Mouse (Mus musculus): ENCODE results near the gene Nlgn1. TPM values are rescaled to one million over a fixed set of nuclear protein-coding genes. Genes with fewer than 3 reads are reported as not detected.
A peak's percentile ranks its signal among the peaks of the same experiment; 100 is the strongest.

The Nlgn1 gene
- polyA plus RNA-seq, 1 experiment from 2014 or later = 1.5 TPM

DNA sequence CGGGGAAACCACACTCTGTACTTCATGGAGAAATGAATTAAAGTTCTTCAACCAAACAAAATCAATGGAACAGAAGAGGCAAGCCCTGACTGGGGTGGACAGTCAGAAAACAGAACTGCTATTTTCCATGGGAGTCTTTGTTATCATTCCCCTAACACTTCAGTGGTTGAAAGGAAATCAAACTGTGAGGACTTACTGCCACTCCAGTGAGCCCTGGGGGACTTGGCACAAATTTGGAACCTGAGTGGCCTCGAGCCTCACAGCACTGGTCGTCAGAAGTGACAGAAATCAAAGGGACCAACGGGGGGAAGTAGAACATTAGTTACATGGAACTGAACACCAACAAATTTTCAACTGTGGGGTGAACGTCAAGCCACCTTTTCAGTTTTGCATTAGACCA, 34.4 kb downstream of the Nlgn1 start:
- Histone ChIP-seq H3K9me3 (no peaks in the 10 kb centered on the region), H3K36me3 (no peaks in the 10 kb centered on the region), H3K4me2 (no peak overlapping the region), H3K9ac (no peak overlapping the region), H3K4me3 (no peak overlapping the region), H3K4me1 (no peaks in the 10 kb centered on the region), H3K27me3 (no peaks in the 10 kb centered on the region), H3K27ac (no peak overlapping the region)
- no peak for ATAC-seq (ENCODE audit: borderline replicate concordance, extremely low read depth, low FRiP score, low TSS enrichment)
- 48% methylated on average over 5 of the region's 5 CpGs for WGBS

DNA sequence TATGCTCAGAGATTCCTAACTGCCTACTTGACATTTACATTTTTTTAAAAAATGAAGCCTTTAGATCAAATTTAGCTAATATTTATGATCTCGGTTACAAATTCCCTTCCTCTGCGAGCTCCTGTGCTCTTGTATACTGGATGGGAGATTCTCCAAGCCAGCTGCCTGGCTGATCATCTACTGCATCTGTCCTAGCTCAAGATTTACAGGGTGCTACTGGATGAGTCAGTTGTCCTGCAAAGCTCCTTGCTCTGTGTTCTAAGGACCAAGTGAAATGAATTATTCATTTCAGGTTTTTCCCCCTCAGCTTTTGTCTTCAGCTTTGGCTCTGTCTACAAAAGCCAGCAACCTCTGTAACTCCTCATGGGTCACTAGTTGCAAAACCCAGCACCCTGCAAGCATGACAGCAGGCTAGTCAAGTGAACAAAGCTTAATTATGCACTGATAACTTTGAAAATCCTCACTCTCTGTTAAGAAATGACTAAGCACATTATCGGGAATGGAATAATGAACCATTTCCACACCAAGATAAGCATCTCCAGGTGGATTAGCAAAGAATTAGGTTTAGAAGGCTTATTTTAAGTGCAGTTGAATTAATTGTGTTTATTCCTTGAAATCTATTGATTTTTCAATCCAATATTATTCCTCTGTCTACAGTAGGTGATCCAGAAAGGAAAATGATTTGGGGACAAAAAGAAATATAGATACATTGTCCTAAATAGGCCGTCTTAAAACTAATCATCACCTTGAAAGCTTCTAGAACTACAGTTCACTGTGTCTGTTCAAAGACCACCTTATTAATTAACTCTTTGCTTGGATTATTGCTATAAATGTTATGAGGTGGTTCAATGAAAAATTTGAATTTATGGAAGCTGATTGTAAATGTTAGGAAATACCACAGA, 61.1 kb downstream of the Nlgn1 start:
- H3K9me3 ChIP-seq = no peaks in the 10 kb centered on the region
- no peak overlapping the region for H3K9ac ChIP-seq
- H3K36me3 ChIP-seq = no peaks in the 10 kb centered on the region
- no peak overlapping the region for H3K27ac ChIP-seq
- ATAC-seq (ENCODE audit: borderline replicate concordance, extremely low read depth, low FRiP score, low TSS enrichment) = no peak
- WGBS = 58% methylated on average over 4 of the region's 4 CpGs
- no peaks in the 10 kb centered on the region for H3K27me3 ChIP-seq
- no peak overlapping the region for H3K4me2 ChIP-seq
- H3K4me3 ChIP-seq = no peak overlapping the region
- H3K4me1 ChIP-seq = no peaks in the 10 kb centered on the region

DNA sequence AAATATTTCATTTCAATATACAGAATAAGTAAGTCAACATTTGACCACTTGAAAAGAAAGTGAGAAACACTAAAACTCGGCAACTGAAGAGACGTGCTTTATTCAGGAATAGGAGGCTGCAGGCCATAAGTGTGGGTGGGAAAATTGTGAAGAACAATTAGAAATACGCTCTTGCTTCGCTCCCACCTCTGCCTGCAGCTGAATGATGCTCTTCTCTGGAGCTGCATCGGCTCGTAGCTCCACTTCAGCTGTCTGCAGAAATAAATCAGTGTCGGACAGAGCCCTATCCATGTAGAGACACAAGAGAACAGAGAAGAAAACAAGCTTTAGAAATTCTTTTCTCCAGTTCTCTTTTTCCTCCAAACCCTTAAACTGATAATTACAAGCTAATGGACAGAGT, 85.7 kb downstream of the Nlgn1 start:
- WGBS = 73% methylated on average over 7 of the region's 7 CpGs
- H3K4me3 ChIP-seq = no peak overlapping the region
- ATAC-seq (ENCODE audit: borderline replicate concordance, extremely low read depth, low FRiP score, low TSS enrichment) = no peak
- no peak overlapping the region for H3K27ac ChIP-seq
- H3K4me1 ChIP-seq = no peaks in the 10 kb centered on the region
- H3K9me3 ChIP-seq = no peaks in the 10 kb centered on the region
- H3K9ac ChIP-seq = no peak overlapping the region
- no peaks in the 10 kb centered on the region for H3K27me3 ChIP-seq
- no peak overlapping the region for H3K4me2 ChIP-seq
- H3K36me3 ChIP-seq = no peaks in the 10 kb centered on the region

DNA sequence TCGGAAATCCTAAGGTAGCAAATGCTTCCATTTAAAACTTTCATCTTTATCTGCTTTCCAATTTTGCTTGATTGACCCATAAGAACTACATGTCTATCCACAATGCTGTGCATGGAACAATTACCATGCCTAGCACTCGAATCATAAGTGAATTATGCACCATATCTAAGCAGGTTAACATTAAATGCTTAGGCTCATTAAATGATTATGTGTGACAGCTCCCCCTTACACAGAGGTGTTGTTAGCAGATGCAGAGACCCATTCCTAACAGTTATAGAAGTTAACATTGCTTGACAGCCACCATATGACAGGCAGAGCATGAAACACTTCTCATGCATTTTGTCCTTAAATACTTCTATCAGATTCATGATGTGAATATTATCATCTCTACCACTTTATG, 89.0 kb downstream of the Nlgn1 start:
- H3K36me3 ChIP-seq = no peaks in the 10 kb centered on the region
- no peak for ATAC-seq (ENCODE audit: borderline replicate concordance, extremely low read depth, low FRiP score, low TSS enrichment)
- H3K27ac ChIP-seq = no peak overlapping the region
- H3K27me3 ChIP-seq = no peaks in the 10 kb centered on the region
- 75% methylated on average over 2 of the region's 2 CpGs for WGBS
- H3K9me3 ChIP-seq = no peaks in the 10 kb centered on the region
- H3K9ac ChIP-seq = no peak overlapping the region
- H3K4me2 ChIP-seq = no peak overlapping the region
- no peak overlapping the region for H3K4me3 ChIP-seq
- H3K4me1 ChIP-seq = no peaks in the 10 kb centered on the region

DNA sequence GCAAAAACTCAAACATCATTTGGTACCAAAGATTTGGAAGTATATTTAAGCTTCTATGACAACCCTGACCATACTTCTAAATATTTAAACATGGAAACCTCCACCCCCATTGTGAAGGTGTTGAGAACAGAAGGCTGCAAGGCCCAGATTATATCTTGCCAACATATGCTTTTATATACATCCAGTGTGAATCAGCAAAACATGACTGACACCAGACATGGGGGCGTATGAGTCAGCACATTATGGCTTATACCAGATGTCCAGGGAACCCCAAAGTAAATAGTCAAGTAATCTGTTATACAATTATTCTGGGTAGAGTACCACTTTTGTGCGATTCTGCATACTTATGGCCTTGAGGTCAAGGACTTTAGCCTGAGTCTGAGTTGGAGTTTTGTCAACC, 102.3 kb downstream of the Nlgn1 start:
- no peaks in the 10 kb centered on the region for H3K9me3 ChIP-seq
- 66% methylated on average over 2 of the region's 2 CpGs for WGBS
- no peak overlapping the region for H3K4me3 ChIP-seq
- H3K4me1 ChIP-seq = no peaks in the 10 kb centered on the region
- H3K27ac ChIP-seq = no peak overlapping the region
- no peak for ATAC-seq (ENCODE audit: borderline replicate concordance, extremely low read depth, low FRiP score, low TSS enrichment)
- H3K27me3 ChIP-seq = no peaks in the 10 kb centered on the region
- H3K36me3 ChIP-seq = no peaks in the 10 kb centered on the region
- no peak overlapping the region for H3K4me2 ChIP-seq
- no peak overlapping the region for H3K9ac ChIP-seq

DNA sequence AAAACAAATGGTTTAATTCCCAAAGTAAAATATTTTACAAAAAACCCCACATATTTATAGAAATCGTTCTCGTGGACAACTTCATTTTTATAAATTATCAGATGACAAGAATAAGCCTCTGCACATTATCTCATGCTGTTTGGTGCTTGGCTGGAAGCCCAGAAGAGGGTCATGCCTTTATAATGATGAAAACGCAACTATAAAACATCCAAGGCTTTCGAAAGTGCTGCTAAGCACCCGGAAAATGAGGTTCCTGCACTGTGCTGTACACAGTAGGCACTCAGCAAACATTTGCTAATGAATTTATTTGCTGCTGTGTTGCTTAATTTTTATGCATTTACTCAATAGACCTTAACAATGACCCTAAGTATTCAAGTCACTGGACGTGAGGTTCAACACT, 103.4 kb downstream of the Nlgn1 start:
- H3K4me1 ChIP-seq = no peaks in the 10 kb centered on the region
- ATAC-seq (ENCODE audit: borderline replicate concordance, extremely low read depth, low FRiP score, low TSS enrichment) = peak; percentile 64; the same call in 1 of the 2 replicates
- no peaks in the 10 kb centered on the region for H3K36me3 ChIP-seq
- no peak overlapping the region for H3K4me3 ChIP-seq
- no peak overlapping the region for H3K27ac ChIP-seq
- no peak overlapping the region for H3K9ac ChIP-seq
- H3K27me3 ChIP-seq = no peaks in the 10 kb centered on the region
- 28% methylated on average over 6 of the region's 6 CpGs for WGBS
- H3K9me3 ChIP-seq = no peaks in the 10 kb centered on the region
- no peak overlapping the region for H3K4me2 ChIP-seq

DNA sequence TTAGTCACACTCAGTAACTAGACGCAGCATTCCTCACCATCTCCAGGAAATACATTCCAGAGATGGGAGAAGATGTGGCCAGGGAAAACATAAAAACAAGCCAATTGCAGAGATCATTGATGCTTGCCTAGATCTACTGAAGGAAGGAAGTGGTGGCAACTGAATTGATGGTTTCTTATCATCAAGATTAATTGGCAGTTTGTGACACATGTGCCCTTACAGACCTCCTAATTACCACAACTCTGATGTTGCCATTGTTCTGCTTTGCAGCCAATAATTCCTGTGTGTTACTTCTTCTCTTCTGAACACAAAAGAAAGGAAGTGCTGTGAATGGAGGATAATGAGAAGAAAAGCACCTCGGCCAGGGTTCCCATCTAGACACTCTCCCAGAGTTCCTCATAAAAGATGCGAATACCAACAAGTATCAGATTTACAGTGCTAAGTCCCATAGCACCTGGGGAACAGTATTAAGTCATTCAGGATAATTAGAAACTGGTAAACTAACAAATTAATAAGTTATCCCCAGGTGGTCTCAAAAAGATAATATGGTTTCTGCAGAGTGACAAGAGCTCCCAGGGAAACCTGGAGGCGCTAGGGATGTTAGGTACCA, 104.0 kb downstream of the Nlgn1 start:
- Histone ChIP-seq H3K27ac (no peak overlapping the region), H3K4me2 (no peak overlapping the region), H3K27me3 (no peaks in the 10 kb centered on the region), H3K4me3 (no peak overlapping the region), H3K36me3 (no peaks in the 10 kb centered on the region), H3K4me1 (no peaks in the 10 kb centered on the region), H3K9me3 (no peaks in the 10 kb centered on the region), H3K9ac (no peak overlapping the region)
- 53% methylated on average over 4 of the region's 4 CpGs for WGBS
- peak; percentile 11; the same call in 1 of the 2 replicates for ATAC-seq (ENCODE audit: borderline replicate concordance, extremely low read depth, low FRiP score, low TSS enrichment)

DNA sequence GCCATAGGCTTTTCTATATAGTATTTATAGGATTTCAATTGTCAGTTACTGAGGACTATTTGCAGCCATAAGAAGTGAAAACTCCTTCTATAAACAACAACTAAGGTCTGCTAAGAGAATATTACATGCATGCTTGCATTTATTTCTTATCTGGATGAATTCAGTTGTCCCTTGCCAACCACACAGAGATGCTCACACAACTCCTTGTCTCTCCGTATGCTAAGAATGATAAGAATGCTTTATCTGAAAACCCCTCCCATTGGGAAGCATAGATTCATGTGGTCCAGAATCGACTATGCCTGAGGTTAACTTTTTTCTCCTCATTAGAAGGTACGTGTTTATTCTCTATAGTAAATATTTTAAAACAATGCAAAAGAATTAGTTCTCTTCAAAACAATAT, 108.8 kb downstream of the Nlgn1 start:
- Histone ChIP-seq H3K4me2 (no peak overlapping the region), H3K27ac (no peak overlapping the region), H3K4me3 (no peak overlapping the region), H3K36me3 (no peaks in the 10 kb centered on the region), H3K4me1 (no peaks in the 10 kb centered on the region), H3K9ac (no peak overlapping the region), H3K9me3 (no peaks in the 10 kb centered on the region), H3K27me3 (no peaks in the 10 kb centered on the region)
- WGBS = 57% methylated on average over 3 of the region's 3 CpGs
- ATAC-seq (ENCODE audit: borderline replicate concordance, extremely low read depth, low FRiP score, low TSS enrichment) = no peak

DNA sequence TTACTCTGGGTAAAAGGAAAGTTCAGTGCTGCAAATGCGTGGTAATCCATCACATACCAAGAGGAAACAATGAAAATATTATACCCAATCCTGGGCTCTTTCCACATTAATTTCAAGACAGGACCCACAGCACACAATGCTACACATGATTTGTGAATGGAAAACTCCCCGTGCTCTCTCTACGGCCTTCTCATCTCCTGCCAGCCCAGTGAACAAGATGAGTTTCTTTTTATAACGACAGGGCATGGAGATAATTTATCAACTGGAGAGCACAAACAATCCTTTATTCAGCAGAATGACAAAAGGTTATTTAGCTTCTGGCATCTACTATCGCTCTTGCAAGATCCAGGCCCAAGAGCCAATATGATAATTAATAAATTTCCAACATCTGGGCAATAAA, 116.0 kb downstream of the Nlgn1 start:
- Histone ChIP-seq H3K4me2 (no peak overlapping the region), H3K4me3 (no peak overlapping the region), H3K9me3 (no peaks in the 10 kb centered on the region), H3K27me3 (no peaks in the 10 kb centered on the region), H3K27ac (no peak overlapping the region), H3K9ac (no peak overlapping the region), H3K36me3 (no peaks in the 10 kb centered on the region), H3K4me1 (no peaks in the 10 kb centered on the region)
- no peak for ATAC-seq (ENCODE audit: borderline replicate concordance, extremely low read depth, low FRiP score, low TSS enrichment)
- 50% methylated on average over 5 of the region's 5 CpGs for WGBS

DNA sequence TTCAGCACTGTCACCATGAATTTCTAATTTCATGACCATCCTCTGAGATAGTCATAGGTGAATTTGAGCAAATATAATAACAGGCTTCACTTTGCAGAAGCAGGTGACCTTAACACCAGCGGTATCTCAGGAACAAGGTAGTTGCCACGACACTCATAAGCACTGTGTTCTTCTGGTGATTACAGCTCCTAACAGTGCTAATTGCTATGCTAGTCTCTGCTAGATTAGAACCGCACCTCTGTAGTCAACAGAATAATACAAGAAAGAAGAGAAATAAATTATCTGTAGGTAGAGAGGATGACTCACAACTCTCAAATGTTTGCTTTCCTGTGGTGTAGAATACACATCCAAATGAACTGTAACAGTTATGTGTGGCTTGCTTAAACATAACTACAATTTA, 129.6 kb downstream of the Nlgn1 start:
- Histone ChIP-seq H3K9me3 (no peaks in the 10 kb centered on the region), H3K27me3 (no peaks in the 10 kb centered on the region), H3K4me1 (no peaks in the 10 kb centered on the region), H3K27ac (no peak overlapping the region), H3K4me3 (no peak overlapping the region), H3K4me2 (no peak overlapping the region), H3K9ac (no peak overlapping the region), H3K36me3 (no peaks in the 10 kb centered on the region)
- WGBS = 86% methylated on average over 3 of the region's 3 CpGs
- no peak for ATAC-seq (ENCODE audit: borderline replicate concordance, extremely low read depth, low FRiP score, low TSS enrichment)

DNA sequence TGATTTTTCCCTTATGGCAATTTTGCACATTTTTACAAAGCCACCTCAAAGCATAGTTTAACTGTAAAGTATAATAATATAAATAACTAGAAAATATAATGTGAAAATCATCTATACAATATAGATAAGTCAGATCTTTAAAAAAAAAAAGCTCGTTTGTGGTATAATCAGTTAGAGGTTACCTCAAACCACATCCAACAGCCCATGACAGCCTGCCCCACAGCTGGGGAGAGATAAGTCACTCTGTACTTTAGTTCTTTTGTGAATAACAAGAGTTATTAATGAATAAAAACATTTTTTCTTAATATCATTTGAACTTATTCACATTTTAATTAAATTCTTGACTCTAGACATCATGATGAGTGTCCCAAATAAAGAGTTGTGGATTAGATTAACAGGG, 130.8 kb downstream of the Nlgn1 start:
- 22% methylated on average over 1 of the region's 1 CpGs for WGBS
- Histone ChIP-seq H3K4me1 (no peaks in the 10 kb centered on the region), H3K4me2 (no peak overlapping the region), H3K9ac (no peak overlapping the region), H3K27ac (no peak overlapping the region), H3K9me3 (no peaks in the 10 kb centered on the region), H3K27me3 (no peaks in the 10 kb centered on the region), H3K36me3 (no peaks in the 10 kb centered on the region), H3K4me3 (no peak overlapping the region)
- no peak for ATAC-seq (ENCODE audit: borderline replicate concordance, extremely low read depth, low FRiP score, low TSS enrichment)

DNA sequence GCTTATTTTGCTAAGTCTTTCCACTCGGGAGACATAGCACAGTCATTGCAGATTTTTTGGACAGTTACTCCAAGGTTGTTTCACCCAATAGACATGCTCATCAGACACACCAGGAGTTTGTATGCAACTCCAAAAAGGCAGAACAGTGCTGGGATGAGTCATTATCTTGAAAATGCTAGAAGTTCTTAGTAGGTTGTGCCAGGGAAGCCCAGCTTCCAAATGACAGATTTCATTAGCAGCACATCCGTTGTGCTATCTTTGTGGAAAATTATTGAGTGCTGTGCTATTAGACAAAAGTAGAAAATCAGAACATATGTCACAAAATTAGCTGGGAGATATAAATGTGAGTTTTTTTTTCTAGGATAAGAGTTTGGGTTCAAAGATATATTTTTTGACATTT, 137.3 kb downstream of the Nlgn1 start:
- Histone ChIP-seq H3K9me3 (no peaks in the 10 kb centered on the region), H3K4me3 (no peak overlapping the region), H3K4me1 (no peaks in the 10 kb centered on the region), H3K27me3 (no peaks in the 10 kb centered on the region), H3K9ac (no peak overlapping the region), H3K4me2 (no peak overlapping the region), H3K36me3 (no peaks in the 10 kb centered on the region), H3K27ac (no peak overlapping the region)
- WGBS = 39% methylated on average over 2 of the region's 2 CpGs
- ATAC-seq (ENCODE audit: borderline replicate concordance, extremely low read depth, low FRiP score, low TSS enrichment) = peak; percentile 46; the same call in 1 of the 2 replicates

Measured in lung, embryonic 15.5 days (tissue).